Mouse (Mus musculus) thymus, postnatal 25 days (tissue): ENCODE data around the gene Olfr1085.
"Not testable (repeated sequence)": the region's sequence is repeated elsewhere in the genome, so short reads cannot be mapped to it uniquely, and the experiment has no call there.

Experiments
- DNase-seq: peaks from one replicate; pipeline ENCODE4 v3.0.0; 2022

Gene Olfr1085

GRCm38 (mm10) chr2:86661919-86662318, at the start of gene Olfr1085:
Gene Olfr1085, minus strand, starts transcription at chr2:86662019.
- DNase-seq = no peak

- no peak for DNase-seq
These were observed 36.5 kb upstream of the Olfr1085 start, which contains the start of gene Olfr1087 for GRCm38 (mm10) chr2:86698295-86698694. Gene Olfr1087, minus strand, starts transcription at chr2:86698395.

- DNase-seq = no peak
These were observed 18.2 kb upstream of the Olfr1085 start, which contains the start of gene Olfr1086 for GRCm38 (mm10) chr2:86679992-86680391. Gene Olfr1086, minus strand, starts transcription at chr2:86680092.

- DNase-seq = not testable (repeated sequence)
These were observed 22.2 kb downstream of the Olfr1085 start, which contains the start of gene Olfr1084 for GRCm38 (mm10) chr2:86639625-86640024. Gene Olfr1084, minus strand, starts transcription at chr2:86639725.
